Mouse (Mus musculus) right cerebral cortex, postnatal 25 days (tissue): Measurements from ENCODE around the gene Gm17482.
"Not testable (repeated sequence)": the region's sequence is repeated elsewhere in the genome, so short reads cannot be mapped to it uniquely, and the experiment has no call there.

Experiments used
- DNase-seq: peaks from one replicate; pipeline ENCODE4 v3.0.0; 2022

Gm17482 gene

DNA sequence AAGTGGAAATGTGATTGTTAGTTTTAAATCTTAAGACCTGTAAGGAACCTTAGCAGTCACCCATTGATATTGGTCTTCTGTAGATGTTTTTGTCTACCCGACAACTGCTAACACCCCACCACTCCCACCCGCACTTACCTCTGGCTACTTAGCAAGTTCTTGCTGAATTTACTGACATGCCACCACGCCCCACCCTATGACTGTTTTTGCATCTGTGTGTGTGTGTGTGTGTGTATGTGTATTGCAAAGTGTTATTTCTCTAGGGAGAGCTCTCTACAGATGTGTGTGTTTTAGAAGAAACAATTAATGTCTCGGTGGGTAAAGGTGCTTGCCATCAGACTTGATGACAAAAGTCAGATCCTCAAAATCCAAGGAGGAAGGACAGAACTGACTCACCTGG is at the start of gene Gm17482:
Gm17482 (plus strand) TSS at position 301 of the 400 bp plus-strand sequence.
- no peak for DNase-seq

DNA sequence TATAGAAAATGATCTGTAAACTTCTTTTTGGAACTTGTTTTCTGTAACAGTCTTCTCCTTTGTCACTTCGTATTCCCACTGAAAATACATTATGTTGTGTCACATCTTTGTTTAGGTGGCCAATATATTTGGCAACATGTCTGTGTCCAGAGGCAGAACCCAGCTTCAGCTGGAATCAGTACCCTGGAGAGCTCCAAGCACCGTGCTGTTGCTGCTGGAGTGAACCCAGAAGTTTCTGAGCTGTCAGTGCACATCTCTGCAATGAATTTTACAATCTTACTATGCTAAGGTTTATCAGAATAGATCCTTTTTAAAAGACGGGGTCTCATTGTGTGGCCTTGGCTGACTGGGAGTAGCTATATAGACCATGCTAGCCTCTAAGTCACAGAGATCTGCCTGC is 48.3 kb upstream of the Gm17482 start:
- no peak for DNase-seq

DNA sequence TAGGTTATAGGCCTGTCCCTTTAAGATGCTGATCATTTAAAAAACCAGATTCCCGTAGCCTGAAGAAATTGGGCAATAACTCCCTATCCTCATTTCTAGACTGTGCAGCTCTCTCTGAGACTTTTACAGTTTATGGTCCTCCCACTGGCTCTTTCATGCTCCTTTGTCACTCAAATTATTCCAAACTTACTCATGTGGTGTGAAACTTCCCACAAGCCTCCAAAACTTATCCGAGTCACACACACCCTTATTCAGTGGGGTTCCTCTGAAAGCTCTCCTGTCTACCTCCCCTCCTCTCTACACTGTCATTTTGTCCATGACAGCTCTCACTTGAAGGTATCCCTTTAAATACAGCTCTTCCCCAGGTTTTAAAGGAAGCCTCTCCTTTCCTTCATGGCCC is 46.0 kb upstream of the Gm17482 start:
- DNase-seq: no peak

DNA sequence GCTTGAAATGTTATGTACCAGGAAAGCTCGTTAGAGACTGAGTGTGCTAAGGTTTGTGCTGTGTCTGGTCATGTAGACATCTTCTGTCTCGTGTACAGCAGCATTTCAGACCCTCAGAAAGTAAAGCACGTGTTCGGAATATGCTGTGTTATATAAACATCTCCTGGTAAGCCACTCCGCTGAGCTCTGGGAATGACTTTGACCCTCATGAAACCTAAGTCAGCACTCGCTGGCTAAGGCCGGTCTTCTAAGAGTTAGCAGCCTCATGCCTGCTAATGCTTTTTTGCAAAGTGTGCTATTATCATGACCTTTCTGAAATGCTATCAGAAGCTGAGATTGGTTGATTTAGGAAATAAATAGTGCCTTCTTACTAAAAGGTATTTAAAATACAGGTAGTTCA is 36.0 kb upstream of the Gm17482 start:
- DNase-seq: no peak

DNA sequence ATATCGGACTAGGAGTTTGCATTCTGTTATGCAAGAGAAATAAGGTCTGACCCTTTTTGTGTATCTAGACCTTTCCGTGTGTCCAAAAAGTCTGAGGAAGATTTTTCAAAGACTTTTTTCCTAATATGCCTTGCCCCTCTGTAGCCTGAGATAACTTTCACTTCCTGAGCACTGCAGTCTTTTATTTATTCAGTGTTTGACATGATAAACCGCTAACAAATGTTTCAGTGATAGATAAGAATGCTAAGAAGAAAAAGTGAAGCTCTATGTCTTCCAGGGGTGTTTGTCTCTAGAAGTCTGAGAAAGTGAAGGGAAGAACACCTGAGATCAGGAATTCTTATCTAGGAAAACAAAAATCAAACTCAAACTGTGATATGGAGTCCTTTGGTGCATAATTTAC is 26.4 kb upstream of the Gm17482 start:
- no peak for DNase-seq

DNA sequence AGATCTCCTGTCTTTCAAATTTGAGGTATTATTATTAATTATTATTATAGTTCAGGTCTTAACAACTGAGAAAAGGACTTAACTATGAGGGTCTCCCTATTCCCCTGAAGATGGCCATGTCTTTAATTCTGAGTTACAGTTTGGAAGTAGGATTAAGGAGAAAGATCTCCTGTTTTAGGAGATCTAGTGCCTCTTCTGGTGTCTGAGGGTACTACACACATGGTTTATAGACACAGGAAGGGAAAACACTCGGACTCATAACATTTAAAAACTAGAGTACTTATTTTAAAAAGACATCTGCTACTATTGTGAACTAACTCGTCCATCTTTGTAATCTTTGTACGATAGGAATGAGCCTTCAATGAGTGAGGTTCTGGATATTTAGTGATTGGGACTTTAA is 24.1 kb upstream of the Gm17482 start:
- no peak for DNase-seq

DNA sequence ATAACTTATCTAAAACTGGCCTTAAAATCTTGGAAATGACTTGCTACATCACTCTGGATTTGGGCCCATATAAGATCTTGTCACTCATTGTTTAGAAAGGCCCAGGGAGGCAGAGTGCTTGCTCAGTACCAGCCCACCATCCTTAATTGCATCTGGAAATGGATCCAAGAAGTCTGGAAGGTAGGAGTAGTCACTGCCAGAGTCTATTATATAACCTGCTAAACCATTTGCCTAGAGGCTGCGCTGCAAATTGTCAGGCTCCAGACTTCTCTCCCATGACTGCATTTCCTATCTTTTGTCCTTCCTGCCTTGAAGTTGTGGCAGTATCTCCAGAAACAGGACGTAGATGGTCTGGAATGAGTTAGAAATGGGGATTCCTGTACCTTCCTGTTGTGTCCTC is 17.0 kb upstream of the Gm17482 start:
- peak; percentile 31 for DNase-seq

DNA sequence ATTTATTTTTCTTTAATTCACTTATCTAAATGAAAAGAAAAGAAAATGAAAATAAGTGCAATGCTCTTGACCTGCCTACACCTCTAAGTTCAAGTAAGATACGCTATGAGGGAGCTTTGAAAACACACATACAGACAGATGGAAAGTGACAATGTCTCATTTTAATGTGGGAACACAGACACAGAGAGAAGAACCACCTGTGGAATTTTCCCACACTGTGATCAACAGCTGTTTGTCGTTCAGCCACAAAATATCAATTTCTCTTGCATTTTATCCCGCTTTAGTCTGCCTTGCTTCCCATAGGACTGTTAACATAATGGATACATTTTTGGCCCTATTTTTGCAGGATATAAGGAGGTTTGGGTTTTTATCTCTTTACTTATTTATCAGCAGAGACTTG is 16.3 kb upstream of the Gm17482 start:
- DNase-seq: no peak

DNA sequence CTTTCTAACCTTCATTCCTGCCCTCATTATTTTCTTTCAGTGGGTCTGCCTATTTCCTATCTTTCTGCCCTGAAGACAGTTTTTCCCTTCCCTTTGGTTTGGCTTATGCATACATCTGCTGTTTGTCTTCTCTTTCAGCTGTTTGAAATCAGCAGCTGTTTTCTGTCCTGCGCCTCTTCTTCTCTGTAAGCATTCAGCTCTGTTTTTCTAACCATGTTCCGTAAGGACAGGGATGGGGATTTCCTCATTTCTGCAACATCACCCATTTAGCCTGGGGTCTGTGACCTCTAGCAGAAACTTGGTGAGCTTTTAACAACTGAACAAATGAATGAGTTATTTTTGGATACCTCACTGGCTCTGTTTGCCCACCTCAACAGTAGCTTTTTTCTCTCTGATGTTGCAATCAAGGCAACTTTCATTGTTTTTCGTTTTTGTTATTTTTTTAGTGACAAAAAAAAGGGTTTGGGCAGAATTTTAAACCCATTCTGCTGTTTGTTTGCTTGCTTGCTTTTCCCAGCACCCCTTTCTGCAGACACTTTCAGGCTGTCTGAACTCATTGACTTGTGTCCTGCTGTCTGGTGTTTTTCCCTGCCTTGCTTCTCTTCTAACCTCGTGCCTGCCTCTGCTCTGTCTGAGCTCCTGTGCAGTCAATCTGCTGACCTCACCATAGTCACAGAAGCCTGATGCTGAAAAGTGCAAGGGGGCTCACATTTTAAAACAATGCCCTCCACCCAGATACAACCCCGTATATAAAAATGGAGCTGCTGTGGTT is 14.8 kb upstream of the Gm17482 start:
- DNase-seq: no peak

DNA sequence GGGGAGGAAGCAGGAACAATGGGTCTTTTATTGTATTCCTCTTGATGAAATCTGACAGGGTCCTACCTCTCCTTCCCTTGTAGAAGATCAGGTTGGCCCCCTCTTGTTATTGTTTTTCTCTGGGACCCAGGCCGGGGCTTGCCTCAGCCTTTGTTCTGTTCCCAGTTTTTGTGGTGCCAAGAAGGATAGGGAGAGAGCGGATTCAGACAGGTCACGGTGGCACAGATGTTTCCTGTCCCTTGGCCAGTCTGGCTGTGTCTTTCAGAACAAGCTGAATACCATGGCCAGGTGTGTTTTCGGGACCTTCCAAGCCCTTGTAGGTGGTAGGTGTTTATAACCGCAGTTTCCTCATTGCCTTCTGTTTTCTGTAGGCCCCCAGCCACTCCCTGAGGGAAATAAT is 14.0 kb upstream of the Gm17482 start:
- no peak for DNase-seq

DNA sequence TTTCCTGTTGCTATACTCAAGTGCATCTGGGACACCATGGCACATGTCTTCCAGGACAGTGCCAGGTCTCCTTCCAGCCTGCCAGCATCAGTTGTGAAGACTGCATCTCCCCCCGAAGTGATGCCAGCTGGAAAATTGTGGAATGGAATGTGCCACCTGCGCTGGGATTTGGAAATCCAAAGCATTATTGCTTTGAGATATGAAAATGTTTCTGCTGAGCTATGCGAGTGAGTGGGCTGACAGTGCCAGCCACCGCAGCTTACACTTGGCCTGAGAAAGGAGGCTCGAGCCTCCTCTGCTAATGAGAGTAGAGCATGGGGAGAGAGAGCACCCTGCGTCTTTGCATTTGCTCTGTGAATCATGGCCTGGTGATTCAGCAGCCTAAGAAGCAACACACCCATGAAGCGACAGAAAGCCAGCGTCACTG is 5.9 kb upstream of the Gm17482 start:
- peak; percentile 49 for DNase-seq

DNA sequence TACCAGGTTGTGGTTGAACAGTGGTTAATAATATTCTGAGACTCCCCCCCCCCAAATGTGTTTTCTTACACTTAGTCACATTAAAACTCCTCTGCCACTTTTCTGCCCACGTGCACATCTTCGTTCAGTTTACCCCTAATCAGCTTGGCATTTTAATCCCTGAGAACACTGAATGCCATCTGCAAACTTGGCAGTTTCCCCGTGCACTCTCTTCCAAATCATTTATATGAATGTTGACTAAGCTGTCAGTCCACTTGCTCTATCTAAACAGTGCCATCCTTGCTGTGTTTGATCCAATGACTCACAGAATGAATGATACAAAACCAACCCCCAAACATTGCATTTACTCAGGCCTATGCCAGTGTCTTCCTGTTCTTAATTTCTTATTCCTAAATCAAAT is 1.6 kb upstream of the Gm17482 start:
- DNase-seq: no peak

DNA sequence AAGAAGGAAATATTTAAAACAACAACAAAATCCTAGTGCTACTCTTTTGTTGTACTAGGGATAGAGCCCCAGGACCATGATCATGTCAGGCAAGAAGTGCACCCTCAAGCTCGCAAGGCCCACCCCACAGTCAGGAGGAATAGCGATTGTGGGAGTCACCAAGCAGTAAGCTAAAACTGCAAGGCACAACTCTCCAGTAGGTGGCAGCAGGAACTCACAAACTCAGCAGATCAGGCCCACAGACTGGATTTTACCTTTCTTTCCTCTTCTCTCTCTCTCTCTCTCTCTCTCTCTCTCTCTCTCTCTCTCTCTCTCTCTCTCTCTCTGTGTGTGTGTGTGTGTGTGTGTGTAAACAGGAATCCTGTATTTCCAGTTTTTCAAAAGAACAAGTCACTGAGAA is 386 bp downstream of the Gm17482 start:
- DNase-seq: peak; percentile 71

DNA sequence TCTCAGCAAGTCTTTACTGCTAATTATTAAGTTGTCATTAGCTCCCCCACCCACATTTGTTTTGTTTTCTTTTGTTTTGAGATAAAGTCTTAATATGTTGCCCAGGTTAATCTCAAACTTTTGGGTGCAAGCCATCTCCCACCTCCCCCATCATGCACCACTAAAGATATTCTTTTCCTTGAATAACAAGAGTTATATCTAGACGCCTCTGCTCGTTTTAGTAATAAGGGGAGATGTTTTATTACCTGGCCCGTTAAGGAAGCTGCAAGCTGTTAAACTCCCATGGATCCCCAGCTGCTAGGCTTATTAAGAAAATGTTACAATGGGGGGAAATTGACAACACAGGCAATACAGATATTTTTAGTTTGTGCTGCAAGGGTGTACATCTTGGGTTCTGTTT is 3.4 kb downstream of the Gm17482 start:
- DNase-seq: no peak

DNA sequence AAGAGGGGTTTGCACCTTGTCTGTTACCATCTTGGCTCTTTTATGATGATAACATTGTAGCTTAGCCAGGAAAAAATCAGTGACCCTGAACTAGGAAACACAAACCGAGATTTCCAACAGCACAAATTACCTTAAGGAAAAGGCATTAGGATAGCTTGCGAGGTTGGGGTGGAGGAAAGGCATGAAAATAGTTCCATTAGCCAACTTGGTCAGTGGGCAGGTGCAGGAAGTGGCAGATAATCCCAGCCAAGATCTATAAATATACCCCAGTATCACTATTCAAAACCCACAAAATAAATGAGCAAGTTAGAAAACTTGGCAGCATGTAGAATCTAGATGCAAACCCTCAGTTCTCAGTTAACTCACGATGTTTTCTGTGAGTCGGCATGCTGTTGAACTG is 4.7 kb downstream of the Gm17482 start:
- DNase-seq: no peak

DNA sequence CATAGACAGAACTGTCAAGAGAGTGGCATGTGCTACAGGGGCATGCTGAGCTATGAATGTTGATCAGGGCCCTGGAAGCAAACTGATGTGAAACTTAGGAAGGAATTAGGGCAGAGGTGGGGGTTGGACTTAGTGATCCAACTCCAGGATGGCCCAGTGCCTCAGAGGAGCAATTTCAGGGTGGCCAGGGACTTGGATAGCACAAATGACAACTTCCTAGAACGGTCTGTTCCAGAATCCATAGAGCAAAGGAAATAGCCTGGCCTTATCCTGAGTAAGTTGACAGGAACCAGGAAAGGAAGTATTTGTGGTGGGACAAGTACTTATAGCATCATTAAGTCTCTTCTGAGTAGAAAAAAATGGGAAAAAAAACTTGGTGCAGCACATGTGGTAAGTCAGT is 5.4 kb downstream of the Gm17482 start:
- DNase-seq: no peak

DNA sequence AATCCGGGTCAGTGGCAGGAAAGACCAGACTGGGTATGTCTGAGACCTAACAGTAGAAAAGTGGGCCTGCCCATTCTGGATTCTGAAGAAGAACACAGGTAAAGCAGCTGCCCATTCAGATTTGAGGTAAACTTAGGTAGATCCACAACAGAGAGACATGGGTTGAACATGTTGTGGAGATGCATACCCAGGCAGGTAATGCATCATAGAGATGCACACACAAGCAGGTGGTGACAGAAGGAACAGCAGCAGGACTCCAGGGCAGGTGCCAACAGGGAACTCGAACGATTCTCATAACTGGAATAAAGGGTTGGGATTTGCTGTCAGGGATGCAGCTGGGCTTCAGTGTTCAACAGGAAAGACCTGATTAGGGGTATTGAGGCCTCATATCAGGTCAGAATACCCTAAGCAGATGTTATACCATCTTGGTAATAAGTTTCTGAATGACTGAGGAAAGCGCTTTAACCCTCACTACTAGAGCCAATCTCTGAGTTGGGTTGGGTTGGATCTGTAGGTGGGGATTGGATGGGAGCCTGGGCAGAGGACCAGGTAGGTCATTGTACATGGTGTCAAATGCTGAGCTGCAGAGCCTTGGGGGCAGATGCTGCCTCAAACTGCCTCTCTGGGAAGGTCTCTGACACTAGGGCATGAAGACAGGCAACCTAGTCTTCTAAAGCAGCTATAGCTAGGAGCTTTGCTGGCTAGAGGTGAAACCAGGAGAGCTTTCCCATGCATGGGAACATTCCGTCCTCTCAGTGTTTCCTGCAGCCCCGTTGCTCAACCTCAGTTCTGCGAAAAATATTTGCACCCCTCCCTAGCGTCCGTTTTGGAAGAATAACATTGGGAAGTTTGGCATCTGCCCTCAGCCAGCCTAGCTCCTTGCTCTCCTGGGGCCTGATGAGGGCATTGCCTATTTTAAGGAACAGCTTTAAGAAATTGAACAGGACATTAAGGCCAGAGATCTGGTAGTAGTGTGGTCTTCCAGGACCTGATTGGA is 11.2 kb downstream of the Gm17482 start:
- DNase-seq: no peak

DNA sequence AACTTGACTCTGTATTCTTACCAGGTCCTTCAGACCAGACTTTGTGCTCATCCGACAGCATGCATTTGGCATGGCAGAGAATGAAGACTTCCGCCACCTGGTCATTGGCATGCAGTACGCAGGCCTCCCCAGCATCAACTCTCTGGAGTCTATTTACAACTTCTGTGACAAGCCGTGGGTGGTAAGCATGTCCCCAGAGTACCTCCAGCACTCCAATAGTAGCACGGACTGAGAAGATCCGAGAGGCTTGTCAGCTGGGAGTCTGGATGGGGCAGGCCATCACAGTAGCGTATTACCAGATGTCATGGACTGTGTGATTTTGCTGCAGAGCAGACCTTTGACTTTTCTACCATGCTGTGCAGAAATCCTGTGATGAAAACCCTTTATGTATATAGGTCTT is 12.2 kb downstream of the Gm17482 start:
- DNase-seq: no peak

DNA sequence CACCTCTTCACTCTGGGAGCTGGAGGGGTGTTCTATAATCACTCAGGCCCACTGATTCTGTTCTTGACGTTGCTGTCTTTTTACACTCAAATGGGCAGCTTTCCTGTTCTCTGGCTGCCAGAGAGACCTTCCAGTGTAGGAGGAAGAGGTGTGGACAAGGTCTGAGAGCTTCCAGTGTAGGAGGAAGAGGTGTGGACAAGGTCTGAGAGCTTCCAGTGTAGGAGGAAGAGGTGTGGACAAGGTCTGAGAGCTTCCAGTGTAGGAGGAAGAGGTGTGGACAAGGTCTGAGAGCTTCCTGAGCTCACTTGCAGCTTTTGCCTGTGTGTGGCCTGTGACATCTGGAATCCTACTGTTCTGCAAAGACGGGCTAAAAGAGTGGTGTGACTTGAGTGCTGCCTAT is 13.3 kb downstream of the Gm17482 start:
- DNase-seq: not testable (repeated sequence)

DNA sequence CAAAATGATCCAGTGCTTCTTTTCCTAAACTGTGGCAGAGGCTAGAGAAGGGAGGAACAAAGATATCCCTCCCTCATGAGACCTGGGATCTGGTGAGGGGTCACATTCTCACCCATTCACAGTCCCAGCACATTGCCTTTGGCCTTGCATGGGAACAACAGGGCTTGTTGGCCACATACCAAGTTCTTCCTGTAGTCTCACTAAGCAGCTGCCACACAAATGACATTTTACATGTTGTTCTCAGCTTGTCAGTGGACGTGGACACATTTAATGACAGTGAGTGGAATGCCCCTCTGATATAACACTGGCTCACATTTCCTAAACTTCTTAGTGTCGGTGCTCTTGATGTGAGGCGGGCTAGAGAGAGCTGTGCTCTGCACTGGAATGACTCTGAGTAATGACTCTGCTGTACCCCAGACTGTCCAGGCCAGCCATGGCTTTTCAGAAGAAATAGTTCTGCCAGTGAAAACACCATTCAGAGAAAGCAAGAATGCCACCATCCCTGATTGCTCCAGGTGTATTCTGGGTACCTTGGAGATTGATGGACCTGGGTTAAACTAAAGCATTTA is 14.1 kb downstream of the Gm17482 start:
- DNase-seq: no peak

DNA sequence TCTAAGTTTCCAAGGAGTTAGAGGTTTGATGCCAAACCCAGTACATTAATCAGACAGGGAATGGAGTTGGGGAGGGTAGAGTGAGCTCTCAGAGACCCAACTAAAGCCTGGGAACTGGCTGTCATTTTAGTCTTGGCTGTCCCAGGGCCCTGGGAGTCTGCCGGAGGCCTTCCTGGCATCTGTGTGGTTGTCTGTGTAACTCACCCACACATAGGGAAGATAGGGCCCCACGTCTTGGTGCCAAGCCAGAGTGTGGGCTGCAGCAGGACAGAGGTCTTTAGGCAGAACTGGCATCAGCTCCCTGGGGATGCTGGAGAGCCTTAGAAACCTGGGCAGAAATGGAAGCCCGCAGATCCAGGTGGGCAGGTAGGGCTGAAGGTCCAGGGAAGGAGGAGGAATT is 14.8 kb downstream of the Gm17482 start:
- no peak for DNase-seq

DNA sequence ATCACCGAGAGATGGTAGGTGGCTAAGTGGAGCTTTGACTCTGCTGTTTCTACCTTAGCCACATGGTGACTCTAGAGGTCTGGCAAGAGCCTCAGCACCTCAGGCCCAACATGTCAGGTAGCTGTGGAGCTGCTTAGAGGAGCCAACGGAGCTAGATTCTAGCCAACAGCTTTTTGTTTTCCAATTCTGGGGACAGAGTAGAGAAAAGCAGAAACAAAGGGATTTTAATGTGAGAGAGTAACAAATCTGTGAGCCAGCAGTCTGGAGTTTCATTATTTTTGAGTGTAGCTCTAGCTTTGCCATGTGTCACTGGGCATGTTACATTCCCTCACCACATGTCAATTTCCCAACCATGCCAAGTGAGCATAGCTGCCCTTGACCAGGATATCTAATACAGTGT is 17.1 kb downstream of the Gm17482 start:
- no peak for DNase-seq

DNA sequence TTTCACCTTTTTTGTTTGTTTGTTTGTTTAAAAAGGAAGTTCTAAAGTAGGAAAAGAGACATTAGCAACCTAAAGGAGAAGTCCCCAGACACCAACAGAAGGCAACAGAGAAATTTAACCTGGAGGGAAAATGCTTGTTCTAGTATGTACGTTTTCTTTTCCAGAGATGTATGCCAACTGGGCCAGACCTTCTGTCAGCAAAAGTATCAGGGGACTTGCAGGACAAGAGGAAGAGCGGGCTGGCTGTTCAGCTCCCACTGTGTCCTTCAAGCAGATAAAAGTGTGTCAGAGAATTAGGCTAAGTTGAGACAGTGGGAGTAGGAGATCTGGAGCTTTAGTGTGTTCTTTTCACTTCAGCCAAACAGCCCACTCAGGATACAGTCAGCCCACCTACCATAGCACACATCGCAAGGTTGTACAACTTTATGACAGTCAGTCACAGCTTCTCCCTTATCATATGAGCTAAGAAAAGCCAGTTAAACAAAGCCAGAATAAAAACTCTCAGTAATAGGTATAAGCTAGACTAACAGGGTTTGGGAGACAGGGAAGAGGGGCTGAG is 18.4 kb downstream of the Gm17482 start:
- no peak for DNase-seq
